Mouse (Mus musculus) stomach, embryonic 16.5 days (tissue): ENCODE measurements at regions not wholly inside any gene's neighbourhood (a gene's known extent, or its start where the extent isn't known, plus 50 kb on each side); places are given as distances from the start of the nearest gene placed in this dataset.
A peak's percentile ranks its signal among the peaks of the same experiment; 100 is the strongest.
"Not testable (repeated sequence)": the region's sequence is repeated elsewhere in the genome, so short reads cannot be mapped to it uniquely, and the experiment has no call there.

Experiments
- ATAC-seq: fragments of 200-750 bp; cut with Nextera tagmentation; 2 replicates; pipeline ENCODE4 v1.8.0; 2017; ENCODE audit warnings: moderate number of reproducible peaks, moderate TSS enrichment; ENCODE audit not compliant: insufficient read depth, low FRiP score
- H3K27ac ChIP-seq: fragments of 300-500 bp; sonication (generic); 2 replicates; pipeline ENCODE4 v1.5.1; 2014; ENCODE audit warnings: low read length
- H3K27me3 ChIP-seq: fragments of 300-500 bp; sonication (generic); 2 replicates; pipeline ENCODE4 v1.6.1; 2014; ENCODE audit warnings: low read length, control low read depth, mixed read lengths; ENCODE audit not compliant: control insufficient read depth, insufficient read depth
- H3K36me3 ChIP-seq: fragments of 300-500 bp; sonication (generic); 2 replicates; pipeline ENCODE4 v1.6.1; 2014; ENCODE audit warnings: low read length; ENCODE audit not compliant: control insufficient read depth, insufficient read depth
- H3K4me1 ChIP-seq: fragments of 300-500 bp; sonication (generic); 2 replicates; pipeline ENCODE4 v1.6.1; 2014; ENCODE audit warnings: low read length, control low read depth, mixed read lengths; ENCODE audit not compliant: control insufficient read depth, insufficient read depth
- H3K4me2 ChIP-seq: fragments of 300-500 bp; sonication (generic); 2 replicates; pipeline ENCODE4 v1.6.1; 2014; ENCODE audit warnings: low read depth, low read length, mixed read lengths
- H3K4me3 ChIP-seq: fragments of 300-500 bp; sonication (generic); replicated peaks from 2 replicates; pipeline ENCODE4 v1.5.1; 2014; ENCODE audit warnings: mild to moderate bottlenecking, low read length
- H3K9ac ChIP-seq: fragments of 300-500 bp; sonication (generic); 2 replicates; pipeline ENCODE4 v1.6.1; 2014; ENCODE audit warnings: low read length
- H3K9me3 ChIP-seq: fragments of 300-500 bp; sonication (generic); replicated peaks from 2 replicates; pipeline ENCODE4 v1.6.1; 2016; ENCODE audit warnings: low read length, control low read depth; ENCODE audit not compliant: control insufficient read depth
- WGBS: fragments of 180-500 bp; shearing (Covaris S2); extraction: QIAGEN DNeasy Blood & Tissue Kit; methylation state at CpG from one replicate; pipeline ENCODE4 v1.1.7; 2014; 5-methylcytosine and 5-hydroxymethylcytosine counted together

DNA sequence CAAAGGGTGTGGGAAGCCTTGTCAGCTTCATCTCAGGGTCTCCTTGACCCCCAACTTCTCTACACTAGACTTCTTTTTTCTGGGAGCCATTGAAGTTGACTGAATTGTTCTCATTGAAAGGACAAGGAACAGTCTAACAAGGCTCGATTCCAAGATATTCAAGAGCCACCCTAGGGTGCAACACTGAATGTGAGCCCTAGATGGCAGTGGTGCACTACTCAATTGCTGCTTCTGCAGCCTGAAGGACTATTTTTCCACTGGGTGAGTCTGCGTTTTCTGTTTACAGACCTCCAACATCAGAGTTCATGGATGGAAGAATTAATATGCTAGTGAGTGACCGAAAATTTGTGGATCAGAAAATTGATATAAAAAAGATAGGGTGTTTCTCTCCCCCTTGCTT is 161.5 kb downstream of the Hpcal1 start:
- H3K4me2 ChIP-seq, H3K36me3 ChIP-seq, ATAC-seq, H3K27me3 ChIP-seq, H3K4me3 ChIP-seq, H3K4me1 ChIP-seq, H3K9ac ChIP-seq, H3K27ac ChIP-seq, H3K9me3 ChIP-seq: not testable (repeated sequence)
- WGBS = 46% methylated on average over 3 of the region's 3 CpGs

DNA sequence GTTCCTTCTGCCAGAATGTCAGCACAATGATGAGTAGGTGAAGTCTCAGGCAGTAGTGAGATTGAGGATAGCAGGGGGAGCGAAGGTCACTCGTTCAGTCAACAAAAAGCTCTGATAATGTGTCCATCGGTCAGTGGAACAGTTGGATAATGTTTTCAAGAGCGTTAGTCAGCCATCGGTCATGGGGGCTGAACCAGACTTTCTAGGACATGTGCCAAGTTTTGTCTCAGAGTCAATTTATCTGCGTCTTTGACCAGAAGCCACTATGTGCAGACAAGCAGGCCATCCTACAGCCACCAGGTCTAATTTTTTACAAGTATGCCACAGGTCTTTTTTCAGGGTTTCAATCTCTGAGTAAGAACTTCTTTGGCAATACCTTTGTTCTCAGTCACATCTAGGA is 181.8 kb downstream of the Hpcal1 start:
- H3K27me3 ChIP-seq, H3K4me1 ChIP-seq, H3K9ac ChIP-seq, H3K4me3 ChIP-seq, H3K9me3 ChIP-seq, H3K4me2 ChIP-seq, ATAC-seq, H3K27ac ChIP-seq, H3K36me3 ChIP-seq: not testable (repeated sequence)
- WGBS = 47% methylated on average over 6 of the region's 6 CpGs

DNA sequence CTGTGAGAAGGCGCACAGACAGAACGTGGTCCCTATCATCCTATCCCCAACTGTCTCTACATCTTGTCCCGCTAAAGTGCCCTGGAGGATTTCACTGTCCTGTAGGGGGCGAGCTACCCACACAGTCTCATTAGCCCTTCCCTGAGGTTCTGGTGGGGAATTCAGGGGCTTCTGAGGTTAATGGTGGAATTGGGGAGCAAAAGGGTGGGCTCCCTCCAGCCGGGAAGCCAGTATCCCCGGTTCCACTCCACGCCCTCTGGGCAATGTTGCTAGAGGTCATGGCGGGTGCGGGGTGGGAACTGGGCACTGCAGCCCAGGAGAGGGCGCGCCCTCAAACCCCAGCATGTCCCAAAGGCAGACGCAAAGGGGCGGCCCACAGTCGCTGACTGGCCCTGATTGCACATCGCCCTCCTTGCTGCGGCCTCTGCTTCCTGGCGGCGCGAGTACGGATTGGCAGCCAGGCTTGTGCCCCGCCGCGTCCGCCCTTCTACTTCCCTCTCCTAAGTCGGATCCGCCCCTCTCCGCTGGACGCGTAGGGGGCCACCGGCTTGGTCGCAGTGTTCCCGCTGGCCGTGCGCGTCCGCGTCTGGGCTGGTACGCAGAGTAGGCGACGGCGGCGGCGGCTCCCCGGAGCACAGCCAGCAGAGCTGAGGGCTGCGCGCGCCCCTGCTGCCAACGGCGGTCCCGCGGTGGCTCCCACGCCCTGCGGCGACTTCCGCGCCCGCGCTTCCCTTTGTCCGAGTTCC is 190.9 kb downstream of the Hpcal1 start:
- ATAC-seq = peak; percentile 100
- H3K4me3 ChIP-seq = peak overlapping the region; percentile 83
- no peaks in the 10 kb centered on the region for H3K4me1 ChIP-seq
- under 1% methylated on average over 57 of the region's 59 CpGs for WGBS
- H3K9me3 ChIP-seq = no peaks in the 10 kb centered on the region
- H3K4me2 ChIP-seq = peak overlapping the region; percentile 61
- no peaks in the 10 kb centered on the region for H3K27me3 ChIP-seq
- peak overlapping the region; percentile 93 for H3K9ac ChIP-seq
- no peaks in the 10 kb centered on the region for H3K36me3 ChIP-seq
- H3K27ac ChIP-seq = peak overlapping the region; percentile 85

GRCm38 (mm10) chr12:17882117-17883116 is 191.8 kb downstream of the Hpcal1 start:
- not testable (repeated sequence) for H3K36me3 ChIP-seq, H3K27me3 ChIP-seq
- WGBS = 2% methylated on average over 52 of the region's 65 CpGs

DNA sequence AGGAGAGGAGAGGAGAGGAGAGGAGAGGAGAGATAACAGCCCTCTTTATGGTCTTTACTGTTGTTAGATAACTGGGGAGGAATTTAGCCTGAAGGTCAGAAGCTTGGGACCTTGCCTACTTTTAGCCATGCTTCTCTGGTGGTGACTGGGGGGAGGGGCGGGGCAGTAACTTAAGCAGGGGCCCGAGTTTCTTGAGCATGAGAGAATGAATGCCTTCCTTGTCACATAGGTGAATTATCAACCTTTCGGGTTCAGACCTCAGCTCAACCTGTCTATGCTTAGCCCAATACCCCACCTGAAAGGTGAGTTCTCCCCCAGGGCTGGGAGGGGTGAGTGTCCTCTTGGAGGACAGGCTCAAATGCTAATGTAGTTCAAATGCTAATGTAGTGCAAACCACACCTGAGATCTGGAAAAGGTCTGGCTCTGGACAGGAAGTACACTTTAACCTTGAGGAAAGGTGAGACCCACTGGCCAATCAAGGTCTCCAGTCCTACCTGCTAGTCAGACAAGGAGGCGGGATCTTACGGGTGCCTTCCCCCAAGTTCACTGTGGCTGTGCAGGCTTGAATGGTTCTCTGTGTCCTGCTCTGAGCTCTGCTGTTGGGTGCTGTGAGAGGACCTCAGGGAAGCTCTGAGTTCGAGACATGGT is 201.1 kb downstream of the Hpcal1 start:
- peaks cover 12% of the 10 kb centered on the region for H3K36me3 ChIP-seq
- H3K27ac ChIP-seq, H3K9ac ChIP-seq, H3K4me3 ChIP-seq, H3K4me2 ChIP-seq, H3K4me1 ChIP-seq, ATAC-seq, H3K27me3 ChIP-seq, H3K9me3 ChIP-seq: not testable (repeated sequence)
- WGBS = 91% methylated on average over 6 of the region's 6 CpGs

More at GRCm38 (mm10) chr12:17882117-17883116, 191.8 kb downstream of the Hpcal1 start:
- Histone ChIP-seq H3K4me2 (peak overlapping the region; percentile 61), H3K4me3 (peak overlapping the region; percentile 83), H3K9ac (peak overlapping the region; percentile 93), H3K27ac (peak overlapping the region; percentile 85)
- not testable (repeated sequence) for ATAC-seq, H3K4me1 ChIP-seq, H3K9me3 ChIP-seq

DNA sequence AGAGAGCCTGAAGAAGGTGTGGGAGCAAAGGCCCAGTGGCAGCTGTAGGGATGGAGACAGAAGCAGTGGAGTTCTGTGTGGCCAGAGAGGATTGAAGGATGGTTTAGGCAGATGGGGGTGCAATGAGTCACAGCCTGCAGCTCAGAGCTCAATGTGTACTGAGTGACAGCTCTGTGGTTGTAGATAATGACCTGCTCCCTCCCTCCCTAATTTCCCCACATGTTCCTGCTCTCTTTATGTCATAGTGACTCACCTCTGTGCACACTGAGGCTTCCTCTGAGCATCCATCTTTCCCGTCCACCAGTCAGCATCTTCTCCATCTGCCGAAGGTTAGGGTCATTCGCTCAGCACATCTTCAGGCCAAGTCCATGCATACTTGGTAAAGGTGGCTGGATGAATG is 222.4 kb downstream of the Hpcal1 start:
- H3K27ac ChIP-seq, H3K27me3 ChIP-seq, H3K9ac ChIP-seq, H3K4me1 ChIP-seq, H3K9me3 ChIP-seq, H3K4me2 ChIP-seq, H3K36me3 ChIP-seq, H3K4me3 ChIP-seq, ATAC-seq: not testable (repeated sequence)
- WGBS = 94% methylated on average over 3 of the region's 3 CpGs
